Mouse (Mus musculus) small intestine, adult 10 weeks (tissue): ENCODE measurements around the gene Tob1. TPM values are rescaled to one million over a fixed set of nuclear protein-coding genes. Genes with fewer than 3 reads are reported as not detected.

ENCODE experiments used
- polyA plus RNA-seq: library from polyadenylated mRNA; stranded (reverse); fragments of 350-450 nt; fragmentation: Illumina TruSeq; extraction: RNeasy Lipid Tissue Mini Kit (QIAGEN cat#74804); gene quantifications from one replicate; pipeline ENCODE4 v1.2.3, GENCODE M21; 2014; ENCODE audit warnings: low replicate concordance

Gene Tob1
- 476 TPM for polyA plus RNA-seq

DNA sequence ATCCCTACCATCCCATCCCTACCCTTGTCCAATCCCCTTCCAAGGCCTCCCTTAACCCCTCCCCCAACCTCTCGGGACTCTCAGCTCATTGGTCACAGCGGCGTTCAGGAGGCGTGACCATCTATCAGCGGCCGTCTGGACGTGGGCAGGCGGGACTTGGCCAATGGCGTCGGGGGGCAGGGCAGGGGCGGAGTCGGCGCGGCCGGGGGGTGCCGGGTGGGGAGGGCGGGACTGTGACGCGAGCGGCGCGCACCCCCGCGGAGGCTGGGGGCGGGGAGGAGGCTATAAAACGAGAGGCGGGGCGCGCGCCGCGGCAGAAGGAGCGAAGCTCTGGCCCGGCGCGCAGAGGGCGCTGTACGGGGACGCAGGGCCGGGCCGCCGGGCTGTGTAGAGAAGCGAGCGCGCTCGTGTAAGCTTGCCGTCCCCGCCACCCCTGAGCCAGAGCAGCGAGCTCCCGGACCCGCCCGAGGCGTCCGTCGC, at the start of gene Tob1:
TSS of gene Tob1 (plus strand) at position 331 of the 480 bp plus-strand sequence.

DNA sequence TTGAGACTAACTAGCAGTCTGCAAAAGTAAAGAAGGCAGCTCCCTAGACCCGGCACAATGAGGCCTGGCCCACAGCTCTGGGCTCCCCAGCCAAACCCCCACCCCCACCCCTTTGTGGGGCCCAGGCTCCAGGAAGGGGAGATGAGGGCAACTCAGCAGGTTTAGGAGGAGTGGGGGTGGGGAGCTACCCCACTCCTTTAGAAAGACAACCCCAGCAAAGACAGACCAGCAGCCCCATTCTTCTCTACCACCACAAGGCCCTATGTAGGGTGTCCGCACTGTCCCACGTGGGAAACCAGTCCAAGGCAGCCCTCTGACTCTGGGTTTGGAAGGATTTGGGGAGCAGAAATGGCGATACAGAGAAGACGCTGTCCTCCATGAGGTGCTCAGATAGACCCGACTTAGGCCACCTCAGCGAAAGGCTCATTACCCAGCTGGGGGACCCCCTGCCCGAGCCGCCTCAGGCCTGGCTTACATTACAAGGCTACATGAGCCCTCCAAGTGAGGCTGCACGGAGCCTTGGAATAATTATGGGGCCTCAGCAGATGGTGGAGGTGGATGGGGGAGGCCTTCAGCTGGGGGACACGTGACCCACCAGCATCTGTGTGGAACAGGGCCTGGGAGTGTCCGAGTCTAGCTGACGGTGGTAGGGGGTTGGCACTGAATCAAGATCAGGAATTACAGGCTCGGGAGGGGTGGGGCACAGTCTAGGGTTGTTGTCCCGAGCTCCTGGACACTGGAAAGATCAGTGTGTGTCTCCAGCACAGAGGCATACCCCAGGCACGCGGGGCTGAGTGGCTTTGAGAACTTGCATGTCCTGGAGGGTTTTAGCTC, 34.9 kb downstream of the Tob1 start, which contains the start of gene Wfikkn2:
TSS of gene Wfikkn2 (minus strand) at position 51 of the 834 bp plus-strand sequence.

Other genes with a start within 250 kb of the Tob1 start
- not detected for gene Gm20390, start 243.2 kb upstream of the Tob1 start, polyA plus RNA-seq
- 9.6 TPM for gene Nme1, start 242.9 kb upstream of the Tob1 start, polyA plus RNA-seq
- gene Spag9, start 215.4 kb upstream of the Tob1 start, polyA plus RNA-seq: 107 TPM
- gene Wfikkn2, start 34.6 kb downstream of the Tob1 start, polyA plus RNA-seq: not detected
- 36.0 TPM for gene Gm21885, start 70.4 kb downstream of the Tob1 start, polyA plus RNA-seq
- 291 TPM for gene Luc7l3, start 110.5 kb downstream of the Tob1 start, polyA plus RNA-seq
- gene Ankrd40, start 116.5 kb downstream of the Tob1 start, polyA plus RNA-seq: 53.3 TPM
- 7.3 TPM for gene Abcc3, start 181.5 kb downstream of the Tob1 start, polyA plus RNA-seq